Mouse (Mus musculus) lung, embryonic 16.5 days (tissue): ENCODE measurements around the gene Gm10277. TPM values are rescaled to one million over a fixed set of nuclear protein-coding genes. Genes with fewer than 3 reads are reported as not detected.
A peak's percentile ranks its signal among the peaks of the same experiment; 100 is the strongest.

Experiments used
- ATAC-seq: fragments of 200-750 bp; cut with Nextera tagmentation; 2 replicates; pipeline ENCODE4 v1.8.0; 2017; ENCODE audit warnings: low read depth, mild to moderate bottlenecking, moderate library complexity
- H3K27ac ChIP-seq: fragments of 300-500 bp; sonication (generic); 2 replicates; pipeline ENCODE4 v1.5.1; 2014; ENCODE audit warnings: mild to moderate bottlenecking, control low read depth, low read length
- H3K27me3 ChIP-seq: fragments of 300-500 bp; sonication (generic); 2 replicates; pipeline ENCODE4 v1.6.1; 2014; ENCODE audit warnings: low read depth, low read length, mixed read lengths; ENCODE audit not compliant: control insufficient read depth, insufficient read depth
- H3K36me3 ChIP-seq: fragments of 300-500 bp; sonication (generic); 2 replicates; pipeline ENCODE4 v1.6.1; 2014; ENCODE audit warnings: low read length; ENCODE audit not compliant: control insufficient read depth, insufficient read depth
- H3K4me1 ChIP-seq: fragments of 300-500 bp; sonication (generic); replicated peaks from 2 replicates; pipeline ENCODE4 v1.6.1; 2014; ENCODE audit warnings: low read length, mixed read lengths; ENCODE audit not compliant: control insufficient read depth, insufficient read depth
- H3K4me2 ChIP-seq: fragments of 300-500 bp; sonication (generic); 2 replicates; pipeline ENCODE4 v1.6.1; 2014; ENCODE audit warnings: low read depth, low read length, control low read depth
- H3K4me3 ChIP-seq: fragments of 300-500 bp; sonication (generic); 2 replicates; pipeline ENCODE4 v1.5.1; 2014; ENCODE audit warnings: mild to moderate bottlenecking, low read length, control low read depth
- H3K9ac ChIP-seq: fragments of 300-500 bp; sonication (generic); 2 replicates; pipeline ENCODE4 v1.6.1; 2014; ENCODE audit warnings: low read length, control low read depth
- H3K9me3 ChIP-seq: fragments of 300-500 bp; sonication (generic); 2 replicates; pipeline ENCODE4 v1.6.1; 2016; ENCODE audit warnings: low read length; ENCODE audit not compliant: control insufficient read depth
- WGBS: fragments of 180-500 bp; shearing (Covaris S2); extraction: QIAGEN DNeasy Blood & Tissue Kit; methylation state at CpG from one replicate; pipeline ENCODE4 v1.1.7; 2014; 5-methylcytosine and 5-hydroxymethylcytosine counted together
- polyA plus RNA-seq: library from polyadenylated mRNA; unstranded; fragments of >200 nt; fragmentation: Nextera tagmentation; extraction: Ambion mirVana; gene quantifications from 2 replicates; pipeline ENCODE4 v1.2.1, GENCODE M21; 2015

The Gm10277 gene
- polyA plus RNA-seq: 1.8 and 2.5 TPM in 2 replicates

DNA sequence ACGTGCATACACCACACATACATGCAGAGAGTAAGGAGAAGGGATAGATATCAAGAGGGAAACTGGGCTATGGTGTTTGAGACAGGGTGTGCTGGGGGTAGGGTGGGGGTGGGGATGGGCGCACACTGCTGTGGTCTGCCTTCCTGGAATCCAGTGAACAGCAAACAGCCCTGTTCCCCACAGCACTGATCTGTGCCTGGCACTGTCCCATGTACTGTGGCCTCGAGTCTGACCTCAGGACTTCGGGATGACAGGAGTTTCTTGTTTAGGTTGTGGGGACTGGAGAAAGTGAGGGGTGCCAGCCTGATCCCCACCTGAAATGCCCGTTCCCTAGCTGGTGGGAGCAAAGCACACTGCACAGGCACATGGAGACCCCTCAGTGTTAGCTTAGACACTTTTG lies at the start of gene Gm10277:
TSS of gene Gm10277 (minus strand) at position 41 of the 400 bp plus-strand sequence.
- no peak within 1 kb of the TSS for H3K4me3 ChIP-seq
- H3K9ac ChIP-seq: peak within 1 kb of the TSS; percentile 51; the same call in 1 of the 2 replicates
- no peak within 1 kb of the TSS for H3K4me2 ChIP-seq
- H3K4me1 ChIP-seq: peaks cover 72% of the 10 kb centered on the region
- no peaks in the 10 kb centered on the region for H3K9me3 ChIP-seq
- peak within 1 kb of the TSS; percentile 94 for H3K27ac ChIP-seq
- H3K36me3 ChIP-seq: no peaks in the 10 kb centered on the region
- no peak for ATAC-seq
- no peaks in the 10 kb centered on the region for H3K27me3 ChIP-seq
- 75% methylated on average over 5 of the region's 5 CpGs for WGBS

GRCm38 (mm10) chr11:77836751-77837150 lies 49.2 kb upstream of the Gm10277 start:
- H3K4me2 ChIP-seq: no peak overlapping the region
- no peak overlapping the region for H3K27ac ChIP-seq
- no peaks in the 10 kb centered on the region for H3K4me1 ChIP-seq
- ATAC-seq: no peak
- no peaks in the 10 kb centered on the region for H3K9me3 ChIP-seq
- no peak overlapping the region for H3K4me3 ChIP-seq
- H3K9ac ChIP-seq: no peak overlapping the region
- H3K27me3 ChIP-seq: no peaks in the 10 kb centered on the region
- peaks cover 26% of the 10 kb centered on the region for H3K36me3 ChIP-seq
- WGBS: 61% methylated on average over 4 of the region's 4 CpGs

DNA sequence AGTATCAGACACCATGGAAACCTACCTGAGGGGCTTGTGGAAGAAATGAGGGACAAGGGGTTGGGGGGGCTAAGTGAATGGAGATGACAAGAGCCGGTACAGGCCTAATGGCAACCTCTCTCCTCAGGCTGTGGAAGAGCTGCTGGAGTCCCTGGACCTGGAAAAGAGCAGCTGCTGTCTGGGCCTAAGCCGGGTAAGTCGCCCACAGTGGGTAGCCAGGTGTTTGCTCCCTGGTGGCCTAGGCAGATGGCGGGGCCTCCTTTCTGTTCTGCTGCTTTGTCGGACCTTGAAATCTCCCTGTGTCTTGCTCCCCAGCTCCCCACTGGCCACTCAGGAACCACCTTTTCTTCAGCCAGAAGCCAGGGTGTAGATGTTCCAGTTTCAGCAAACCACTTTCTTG lies 48.7 kb upstream of the Gm10277 start:
- WGBS: 77% methylated on average over 5 of the region's 5 CpGs

GRCm38 (mm10) chr11:77835109-77835508 lies 47.6 kb upstream of the Gm10277 start:
- no peak for ATAC-seq
- H3K27me3 ChIP-seq: no peaks in the 10 kb centered on the region
- no peaks in the 10 kb centered on the region for H3K4me1 ChIP-seq
- H3K4me2 ChIP-seq: no peak overlapping the region
- no peak overlapping the region for H3K9ac ChIP-seq
- no peak overlapping the region for H3K4me3 ChIP-seq
- H3K9me3 ChIP-seq: no peaks in the 10 kb centered on the region
- no peak overlapping the region for H3K27ac ChIP-seq
- H3K36me3 ChIP-seq: peaks cover 24% of the 10 kb centered on the region
- 77% methylated on average over 3 of the region's 3 CpGs for WGBS

More for the DNA sequence above, 48.7 kb upstream of the Gm10277 start:
- Histone ChIP-seq H3K27ac (no peak overlapping the region), H3K4me1 (no peaks in the 10 kb centered on the region), H3K36me3 (peaks cover 24% of the 10 kb centered on the region), H3K4me2 (no peak overlapping the region), H3K9me3 (no peaks in the 10 kb centered on the region), H3K4me3 (no peak overlapping the region), H3K27me3 (no peaks in the 10 kb centered on the region), H3K9ac (no peak overlapping the region)
- ATAC-seq: no peak

- Histone ChIP-seq H3K4me2 (no peak overlapping the region), H3K4me3 (no peak overlapping the region), H3K36me3 (peaks cover 25% of the 10 kb centered on the region), H3K27me3 (no peaks in the 10 kb centered on the region), H3K9me3 (no peaks in the 10 kb centered on the region), H3K27ac (no peak overlapping the region), H3K4me1 (no peaks in the 10 kb centered on the region), H3K9ac (no peak overlapping the region)
- ATAC-seq: no peak
- WGBS: 89% methylated on average over 4 of the region's 4 CpGs
Observed at GRCm38 (mm10) chr11:77832541-77832940, 45.0 kb upstream of the Gm10277 start.

DNA sequence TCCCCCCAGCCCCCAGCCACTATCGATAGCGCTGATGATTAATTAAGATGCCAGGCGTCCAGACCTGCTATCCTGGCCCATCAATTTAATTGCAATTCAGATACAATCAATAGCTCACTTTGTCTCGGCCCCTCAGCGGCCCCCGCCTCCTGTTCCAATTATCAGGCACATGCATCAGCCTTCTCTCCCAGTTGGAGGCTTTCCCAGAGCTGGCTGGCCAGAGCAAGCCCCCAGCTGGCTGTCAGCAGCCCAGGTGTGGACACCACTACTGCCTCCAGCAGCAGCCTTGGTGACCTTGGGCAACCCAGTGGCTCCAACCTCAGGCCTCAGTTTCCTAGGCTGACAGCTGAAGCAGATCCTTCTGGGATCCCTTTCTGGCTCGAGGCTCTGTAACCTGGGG lies 43.3 kb upstream of the Gm10277 start:
- Histone ChIP-seq H3K4me3 (no peak overlapping the region), H3K36me3 (peaks cover 22% of the 10 kb centered on the region), H3K27ac (no peak overlapping the region), H3K4me1 (peaks cover 2% of the 10 kb centered on the region; the same call in 1 of the 2 replicates), H3K9me3 (no peaks in the 10 kb centered on the region), H3K4me2 (no peak overlapping the region), H3K27me3 (no peaks in the 10 kb centered on the region), H3K9ac (no peak overlapping the region)
- ATAC-seq: no peak
- WGBS: 60% methylated on average over 7 of the region's 7 CpGs

DNA sequence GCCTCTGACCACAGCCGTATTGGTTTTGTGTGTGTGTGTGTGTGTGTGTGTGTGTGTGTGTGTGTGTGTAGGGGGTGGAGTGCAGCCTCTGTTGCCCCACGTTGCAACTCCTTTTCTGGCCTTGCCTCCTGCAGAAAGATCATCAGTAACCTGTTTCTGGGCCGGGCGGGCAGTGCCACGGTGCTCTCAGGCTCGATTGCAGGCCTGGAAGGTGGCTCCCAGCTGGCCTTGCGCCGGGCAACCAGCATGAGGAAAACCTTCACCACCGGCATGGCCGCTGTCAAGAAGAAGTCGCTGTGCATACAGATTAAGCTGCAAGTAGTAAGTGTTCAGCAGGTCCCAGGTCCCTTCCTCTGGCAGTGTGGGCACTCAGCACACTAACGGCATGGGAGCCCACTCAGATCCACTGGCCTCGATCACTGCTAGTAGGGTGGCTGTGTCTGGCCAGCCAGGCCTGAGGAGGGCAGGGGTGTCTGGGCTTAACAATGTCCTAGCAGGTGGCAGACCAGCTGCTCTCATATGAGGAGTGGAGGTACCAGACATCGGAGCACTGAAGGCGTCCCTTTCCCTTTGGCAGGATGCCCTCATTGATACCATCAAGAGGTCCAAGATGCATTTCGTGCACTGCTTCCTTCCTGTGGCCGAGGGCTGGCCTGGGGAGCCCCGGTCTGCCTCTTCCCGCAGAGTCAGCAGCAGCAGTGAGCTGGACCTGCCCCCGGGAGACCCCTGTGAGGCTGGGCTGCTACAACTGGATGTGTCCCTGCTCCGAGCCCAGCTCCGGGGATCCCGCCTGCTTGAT lies 41.7 kb upstream of the Gm10277 start:
- peaks cover 25% of the 10 kb centered on the region for H3K36me3 ChIP-seq
- 74% methylated on average over 23 of the region's 23 CpGs for WGBS
- no peak overlapping the region for H3K4me2 ChIP-seq
- no peak overlapping the region for H3K9ac ChIP-seq
- H3K9me3 ChIP-seq: no peaks in the 10 kb centered on the region
- no peak overlapping the region for H3K27ac ChIP-seq
- no peak for ATAC-seq
- no peaks in the 10 kb centered on the region for H3K27me3 ChIP-seq
- H3K4me1 ChIP-seq: peaks cover 4% of the 10 kb centered on the region; the same call in 1 of the 2 replicates
- no peak overlapping the region for H3K4me3 ChIP-seq

- no peak overlapping the region for H3K4me2 ChIP-seq
- no peaks in the 10 kb centered on the region for H3K27me3 ChIP-seq
- WGBS: 81% methylated on average over 5 of the region's 5 CpGs
- ATAC-seq: no peak
- H3K27ac ChIP-seq: no peak overlapping the region
- no peak overlapping the region for H3K4me3 ChIP-seq
- no peak overlapping the region for H3K9ac ChIP-seq
- peaks cover 33% of the 10 kb centered on the region for H3K36me3 ChIP-seq
- H3K4me1 ChIP-seq: peaks cover 4% of the 10 kb centered on the region; the same call in 1 of the 2 replicates
- H3K9me3 ChIP-seq: no peaks in the 10 kb centered on the region
Observed at GRCm38 (mm10) chr11:77828163-77828562, 40.6 kb upstream of the Gm10277 start.

- Histone ChIP-seq H3K36me3 (peaks cover 28% of the 10 kb centered on the region), H3K9me3 (no peaks in the 10 kb centered on the region), H3K27ac (no peak overlapping the region), H3K27me3 (no peaks in the 10 kb centered on the region), H3K4me1 (peaks cover 4% of the 10 kb centered on the region; the same call in 1 of the 2 replicates), H3K4me2 (no peak overlapping the region), H3K4me3 (no peak overlapping the region), H3K9ac (no peak overlapping the region)
- ATAC-seq: peak; percentile 32; the same call in 1 of the 2 replicates
- 56% methylated on average over 18 of the region's 18 CpGs for WGBS
Observed at GRCm38 (mm10) chr11:77827241-77827995, 39.9 kb upstream of the Gm10277 start.
